Mouse (Mus musculus) stomach, postnatal 0 days (tissue): Measurements from ENCODE around the gene Hoxa5. TPM values are rescaled to one million over a fixed set of nuclear protein-coding genes. Genes with fewer than 3 reads are reported as not detected.

Experiments used
- ATAC-seq: fragments of 200-750 bp; cut with Nextera tagmentation; 2 replicates; pipeline ENCODE4 v1.8.0; 2017; ENCODE audit not compliant: low FRiP score, low TSS enrichment
- DNase-seq: peaks from one replicate; pipeline ENCODE4 v3.0.0-alpha.2; 2016; ENCODE audit warnings: low spot score
- H3K27ac ChIP-seq: fragments of 300-500 bp; sonication (generic); replicated peaks from 2 replicates; pipeline ENCODE4 v1.5.1; 2014; ENCODE audit warnings: mild to moderate bottlenecking, control low read depth
- H3K27me3 ChIP-seq: fragments of 300-500 bp; sonication (generic); 2 replicates; pipeline ENCODE4 v1.6.1; 2014; ENCODE audit warnings: low read length; ENCODE audit not compliant: control insufficient read depth, insufficient read depth
- H3K36me3 ChIP-seq: fragments of 300-500 bp; sonication (generic); 2 replicates; pipeline ENCODE4 v1.6.1; 2014; ENCODE audit warnings: low read length, mixed read lengths; ENCODE audit not compliant: control insufficient read depth, insufficient read depth
- H3K4me1 ChIP-seq: fragments of 300-500 bp; sonication (generic); replicated peaks from 2 replicates; pipeline ENCODE4 v1.6.1; 2014; ENCODE audit warnings: antibody characterized with exemption; ENCODE audit not compliant: control insufficient read depth, insufficient read depth
- H3K4me2 ChIP-seq: fragments of 300-500 bp; sonication (generic); replicated peaks from 2 replicates; pipeline ENCODE4 v1.6.1; 2014; ENCODE audit warnings: low read depth, mild to moderate bottlenecking, control low read depth, moderate library complexity
- H3K4me3 ChIP-seq: fragments of 300-500 bp; sonication (generic); 2 replicates; pipeline ENCODE4 v1.5.1; 2014; ENCODE audit warnings: low read depth, low read length, control low read depth
- H3K9ac ChIP-seq: fragments of 300-500 bp; sonication (generic); 2 replicates; pipeline ENCODE4 v1.6.1; 2014; ENCODE audit warnings: mild to moderate bottlenecking, low read length, control low read depth, mixed read lengths
- H3K9me3 ChIP-seq: fragments of 300-500 bp; sonication (generic); 2 replicates; pipeline ENCODE4 v1.6.1; 2016; ENCODE audit warnings: low read length; ENCODE audit not compliant: control insufficient read depth
- CTCF ChIP-seq: IDR thresholded peaks from 2 replicates; pipeline ENCODE4 v1.5.1; 2016; ENCODE audit warnings: antibody characterized with exemption, low read depth, mild to moderate bottlenecking, moderate library complexity
- EP300 ChIP-seq: optimal IDR thresholded peaks from 2 replicates; pipeline ENCODE3; 2016; ENCODE audit warnings: antibody characterized with exemption
- WGBS: fragments of 180-500 bp; shearing (Covaris S2); extraction: QIAGEN DNeasy Blood & Tissue Kit; methylation state at CpG from one replicate; pipeline ENCODE4 v1.1.7; 2014; 5-methylcytosine and 5-hydroxymethylcytosine counted together
- microRNA counts: library from miRNA; unstranded; fragments of <30 nt; microRNA quantifications from one replicate; lab custom pipeline; 2015
- microRNA-seq: library from miRNA; unstranded; fragments of <30 nt; microRNA quantifications from one replicate; pipeline ENCODE4, GENCODE M21; 2016
- polyA plus RNA-seq: library from polyadenylated mRNA; unstranded; fragments of >200 nt; fragmentation: Nextera tagmentation; extraction: Ambion mirVana; gene quantifications from 2 replicates; pipeline ENCODE4 v1.2.1, GENCODE M21; 2015

Hoxa5 gene
- polyA plus RNA-seq, 1 experiment from 2014 or later = 8.4 TPM

DNA sequence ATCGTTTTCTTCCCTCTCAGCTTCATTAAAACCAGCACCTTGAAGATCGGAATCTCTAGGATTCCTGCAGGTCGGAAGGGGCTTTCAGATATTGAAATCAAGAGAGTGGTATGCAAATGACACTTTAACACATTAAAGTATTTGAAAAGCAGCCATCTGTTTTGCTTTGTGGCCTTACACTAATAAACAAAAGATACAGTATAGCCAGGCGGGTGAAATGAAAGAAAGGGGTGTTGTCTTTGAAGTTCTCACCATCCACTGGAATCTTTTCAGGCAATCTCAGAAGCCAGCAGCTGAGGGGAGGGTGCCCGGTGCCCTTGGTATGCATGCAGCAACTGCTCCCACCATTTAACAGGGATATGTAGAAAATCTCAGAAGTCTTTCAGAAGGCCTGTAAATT is 50.3 kb downstream of the Hoxa5 start:
- no peak overlapping the region for H3K9ac ChIP-seq
- 0 out of 2 replicates have a peak, but pooled peaks cover 2% of the 10 kb centered on the region for H3K27me3 ChIP-seq
- no peak for DNase-seq

GRCm38 (mm10) chr6:52153270-52153669 is 51.1 kb downstream of the Hoxa5 start:
- no peak for TF ChIP-seq CTCF
- TF ChIP-seq EP300 = no peak
- WGBS = 39% methylated on average over 6 of the region's 6 CpGs

More for the DNA sequence above, 50.3 kb downstream of the Hoxa5 start:
- 77% methylated on average over 5 of the region's 5 CpGs for WGBS
- no peaks in the 10 kb centered on the region for H3K36me3 ChIP-seq
- H3K9me3 ChIP-seq = no peaks in the 10 kb centered on the region
- no peaks in the 10 kb centered on the region for H3K4me1 ChIP-seq
- H3K27ac ChIP-seq = no peak overlapping the region
- TF ChIP-seq CTCF = no peak
- TF ChIP-seq EP300 = no peak
- no peak overlapping the region for H3K4me3 ChIP-seq
- no peak overlapping the region for H3K4me2 ChIP-seq
- ATAC-seq = no peak

GRCm38 (mm10) chr6:52152226-52153193 is 51.9 kb downstream of the Hoxa5 start:
- H3K9me3 ChIP-seq = no peaks in the 10 kb centered on the region
- ATAC-seq (no peak), DNase-seq (no peak)
- no peak overlapping the region for H3K4me2 ChIP-seq
- H3K36me3 ChIP-seq = no peaks in the 10 kb centered on the region
- H3K4me3 ChIP-seq = no peak overlapping the region
- WGBS = 49% methylated on average over 16 of the region's 16 CpGs
- 0 out of 2 replicates have a peak, but pooled peaks cover 2% of the 10 kb centered on the region for H3K27me3 ChIP-seq
- TF ChIP-seq EP300 = no peak
- TF ChIP-seq CTCF = no peak
- no peak overlapping the region for H3K9ac ChIP-seq
- no peaks in the 10 kb centered on the region for H3K4me1 ChIP-seq
- H3K27ac ChIP-seq = no peak overlapping the region

More at GRCm38 (mm10) chr6:52153270-52153669, 51.1 kb downstream of the Hoxa5 start:
- no peak overlapping the region for H3K9ac ChIP-seq
- no peak for DNase-seq
- H3K27ac ChIP-seq = no peak overlapping the region
- H3K4me2 ChIP-seq = no peak overlapping the region
- H3K27me3 ChIP-seq = 0 out of 2 replicates have a peak, but pooled peaks cover 2% of the 10 kb centered on the region
- no peaks in the 10 kb centered on the region for H3K9me3 ChIP-seq
- ATAC-seq = no peak
- H3K4me3 ChIP-seq = no peak overlapping the region
- no peaks in the 10 kb centered on the region for H3K36me3 ChIP-seq
- no peaks in the 10 kb centered on the region for H3K4me1 ChIP-seq

MicroRNAs within 50 kb of the gene (microRNA counts, 519-probe panel; counts per million panel counts)
- not detected for microRNA mmu-miR-196b (lab: Ali Mortazavi, UCI)

Small RNAs within 50 kb of the gene (microRNA-seq; reads per million reads assigned to microRNA genes)
- 9.3 reads per million, percentile 15 among the genes with 10 or more reads in this experiment for gene Mir196b

Other genes starting within 250 kb of the Hoxa5 start
- 26.8 and 27.3 TPM in 2 replicates for gene Skap2, start 192.0 kb downstream of the Hoxa5 start, polyA plus RNA-seq
- 0.35 and 0.56 TPM in 2 replicates for gene Hoxa1, start 46.3 kb downstream of the Hoxa5 start, polyA plus RNA-seq
- gene Hoxa2, start 39.8 kb downstream of the Hoxa5 start, polyA plus RNA-seq = 5.1 and 5.3 TPM in 2 replicates
- 0.90 and 0.99 TPM in 2 replicates for gene 5730596B20Rik, start 27.1 kb downstream of the Hoxa5 start, polyA plus RNA-seq
- 2.5 and 2.6 TPM in 2 replicates for gene Hoxa4, start 12.8 kb downstream of the Hoxa5 start, polyA plus RNA-seq
- 0.33 and 0.80 TPM in 2 replicates for gene Hoxa6, start 4.1 kb upstream of the Hoxa5 start, polyA plus RNA-seq
- gene Hoxa3, start 8.7 kb upstream of the Hoxa5 start, polyA plus RNA-seq = 2.8 and 2.9 TPM in 2 replicates
- 0.21 TPM in 1 of 2 replicates, not detected in the other for gene Gm28308, start 8.8 kb upstream of the Hoxa5 start, polyA plus RNA-seq
- gene Hoxa7, start 17.3 kb upstream of the Hoxa5 start, polyA plus RNA-seq = 8.1 and 8.5 TPM in 2 replicates
- 0.13 and 0.61 TPM in 2 replicates for gene Hoxa9, start 26.5 kb upstream of the Hoxa5 start, polyA plus RNA-seq
- gene Hoxa10, start 36.3 kb upstream of the Hoxa5 start, polyA plus RNA-seq = 0.06 TPM in 1 of 2 replicates, not detected in the other
- not detected in 2 replicates for gene Hoxa11, start 41.2 kb upstream of the Hoxa5 start, polyA plus RNA-seq
- gene Hoxa13, start 56.3 kb upstream of the Hoxa5 start, polyA plus RNA-seq = not detected in 2 replicates
- not detected in 2 replicates for gene Evx1, start 108.9 kb upstream of the Hoxa5 start, polyA plus RNA-seq